ENCODE assay signal across 9 mouse cellular contexts in the genomic region with DNA sequence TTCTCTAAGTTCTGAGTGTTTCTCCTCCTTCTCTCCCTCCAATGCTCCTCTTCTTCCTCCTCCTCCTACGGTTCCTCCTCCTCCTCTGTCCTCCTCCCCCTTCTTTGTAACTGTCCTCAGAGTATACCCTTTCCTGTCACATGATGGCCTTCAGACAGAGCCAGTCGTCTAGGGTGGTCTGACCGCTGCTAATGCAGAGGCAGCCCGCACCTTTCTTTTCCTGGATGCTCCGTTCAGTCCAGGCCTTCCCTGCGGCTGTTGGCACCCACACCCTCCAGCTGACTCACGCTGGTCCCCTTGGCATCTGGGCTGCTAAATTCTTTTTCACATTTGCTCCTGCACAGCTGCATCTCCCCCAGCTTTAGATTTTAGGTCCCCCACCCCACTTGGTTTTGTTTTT. TPM values are rescaled to one million over a fixed set of nuclear protein-coding genes. Genes with fewer than 3 reads are reported as not detected.
DNase-seq lines count a peak whose midpoint lies in the region; ATAC-seq and TF ChIP-seq lines count a peak whose summit lies in the region.
"Had no signal": no experiment of that assay in that cellular context is flagged by ENCODE, and none has a peak within 500 bp of the region (broad histone marks: within the 10 kb centered on the region; RNA-seq: fewer than 3 reads in every experiment).

No protein-coding gene starts in this region.

- no peak for ATAC-seq in G1E (ENCODE audit: extremely low read depth, insufficient number of reproducible peaks, low FRiP score, poor library complexity, severe bottlenecking)
- ATAC-seq in forebrain, postnatal 0 days = no peak
- no peak for ATAC-seq in intestine, embryonic 14.5 days (replicated peaks; ENCODE audit: low FRiP score, low TSS enrichment, low read depth)
- ATAC-seq in midbrain, embryonic 11.5 days (ENCODE audit: low FRiP score) = 0 out of 2 replicates have a peak, but pooled peaks have one; percentile 24

- H3K9ac ChIP-seq in forebrain, postnatal 0 days = no peak overlapping the region
- no peak overlapping the region; the same call in 1 of the 2 replicates for H3K9ac ChIP-seq in intestine, embryonic 14.5 days (ENCODE audit: low read length)
- peak overlapping the region; percentile 49 for H3K9ac ChIP-seq in midbrain, embryonic 11.5 days (ENCODE audit: low read length)

- peak overlapping the region; percentile 57; the same call in 1 of the 2 replicates for H3K27ac ChIP-seq in forebrain, postnatal 0 days (ENCODE audit: low read depth, low read length)
- H3K27ac ChIP-seq in intestine, embryonic 14.5 days (ENCODE audit: low read depth) = peak overlapping the region; percentile 78
- H3K27ac ChIP-seq in midbrain, embryonic 11.5 days (ENCODE audit: low read depth, low read length) = peak overlapping the region; percentile 35; the same call in 1 of the 2 replicates

- peaks cover 12% of the 10 kb centered on the region for H3K27me3 ChIP-seq in G1E (ENCODE audit: insufficient read depth, low read length)
- no peaks in the 10 kb centered on the region for H3K27me3 ChIP-seq in forebrain, postnatal 0 days (ENCODE audit: insufficient read depth, low read length)
- H3K27me3 ChIP-seq in intestine, embryonic 14.5 days (replicated peaks; ENCODE audit: control insufficient read depth, insufficient read depth, low read length) = no peaks in the 10 kb centered on the region
- H3K27me3 ChIP-seq in midbrain, embryonic 11.5 days (ENCODE audit: control insufficient read depth, insufficient read depth, low read length) = no peaks in the 10 kb centered on the region

- no peak for TF ChIP-seq CTCF in G1E (IDR thresholded peaks at IDR 0.05; ENCODE audit: low read depth, low read length)
- TF ChIP-seq CTCF in forebrain, postnatal 0 days (IDR thresholded peaks at IDR 0.05; ENCODE audit: low read depth) = no peak

- peaks cover 81% of the 10 kb centered on the region for H3K4me1 ChIP-seq in G1E (ENCODE audit: insufficient read depth, low read depth, low read length)
- peaks cover 6% of the 10 kb centered on the region; the same call in 1 of the 2 replicates for H3K4me1 ChIP-seq in forebrain, postnatal 0 days (ENCODE audit: insufficient read depth)
- peaks cover 12% of the 10 kb centered on the region for H3K4me1 ChIP-seq in intestine, embryonic 14.5 days (replicated peaks; ENCODE audit: control insufficient read depth, insufficient read depth, low read length)
- H3K4me1 ChIP-seq in midbrain, embryonic 11.5 days (ENCODE audit: control insufficient read depth, insufficient read depth, low read length) = peaks cover 16% of the 10 kb centered on the region

- H3K9me3 ChIP-seq in G1E (replicated peaks) = no peaks in the 10 kb centered on the region
- no peaks in the 10 kb centered on the region for H3K9me3 ChIP-seq in forebrain, postnatal 0 days (ENCODE audit: low read length)
- no peaks in the 10 kb centered on the region for H3K9me3 ChIP-seq in intestine, embryonic 14.5 days (ENCODE audit: control insufficient read depth, low read length)
- no peaks in the 10 kb centered on the region for H3K9me3 ChIP-seq in midbrain, embryonic 11.5 days (ENCODE audit: control insufficient read depth, low read length)

- no peak overlapping the region for H3K4me2 ChIP-seq in forebrain, postnatal 0 days (ENCODE audit: low read depth)
- H3K4me2 ChIP-seq in intestine, embryonic 14.5 days (ENCODE audit: low read length) = 0 out of 2 replicates have a peak overlapping the region, but pooled peaks have one; percentile 5
- peak overlapping the region; percentile 20; the same call in 1 of the 2 replicates for H3K4me2 ChIP-seq in midbrain, embryonic 11.5 days

- no peak for DNase-seq in G1E (ENCODE audit: low spot score)
- peak; percentile 54 for DNase-seq in adrenal gland, postnatal 10 days
- no peak for DNase-seq in forebrain, postnatal 0 days
- no peak for DNase-seq in intestine, embryonic 14.5 days (ENCODE audit: low spot score)
- peak; percentile 90 for DNase-seq in midbrain, embryonic 11.5 days (ENCODE audit: low spot score, missing footprints)
- no peak for DNase-seq in thymus, postnatal 0 days (ENCODE audit: low spot score)
- no peak for DNase-seq in cerebellum, postnatal 36 days
- no peak for DNase-seq in right cerebral cortex, postnatal 14 days

- 13% methylated on average over 7 of the region's 7 CpGs for WGBS in forebrain, postnatal 0 days
- 31% methylated on average over 7 of the region's 7 CpGs for WGBS in intestine, embryonic 14.5 days
- 46% methylated on average over 7 of the region's 7 CpGs for WGBS in midbrain, embryonic 11.5 days

- peak overlapping the region; percentile 59; the same call in 1 of the 2 replicates for H3K4me3 ChIP-seq in G1E (ENCODE audit: low read depth, low read length)
- no peak overlapping the region for H3K4me3 ChIP-seq in forebrain, postnatal 0 days (ENCODE audit: low read depth, low read length)
- H3K4me3 ChIP-seq in intestine, embryonic 14.5 days (ENCODE audit: low read depth, low read length) = no peak overlapping the region
- no peak overlapping the region for H3K4me3 ChIP-seq in midbrain, embryonic 11.5 days (ENCODE audit: low read depth, low read length)

- no peaks in the 10 kb centered on the region for H3K36me3 ChIP-seq in G1E (replicated peaks)
- H3K36me3 ChIP-seq in forebrain, postnatal 0 days (ENCODE audit: insufficient read depth) = no peaks in the 10 kb centered on the region
- H3K36me3 ChIP-seq in intestine, embryonic 14.5 days (ENCODE audit: control insufficient read depth, insufficient read depth, low read length) = no peaks in the 10 kb centered on the region
- H3K36me3 ChIP-seq in midbrain, embryonic 11.5 days (ENCODE audit: control insufficient read depth, insufficient read depth, low read length) = no peaks in the 10 kb centered on the region

RNA-seq across cellular contexts. Expression of a gene that starts 9.8 kb away (rescaled TPM):
- total RNA-seq in G1E (2014; fragmentation: Nextera tagmentation) (not detected in 2 replicates), G1E (2017) (0.16 TPM in 1 of 2 replicates, not detected in the other)
- polyA plus RNA-seq in G1E (2012) = not detected in 2 replicates
- not detected for total RNA-seq in adrenal gland, postnatal 10 days (2021)
- not detected in 2 replicates for total RNA-seq in forebrain, postnatal 0 days (2014; rRNA removed)
- not detected in 2 replicates for polyA plus RNA-seq in forebrain, postnatal 0 days (2015; fragmentation: Nextera tagmentation; extraction: Ambion mirVana)
- not detected in 2 replicates for polyA plus RNA-seq in intestine, embryonic 14.5 days (2014; fragmentation: Nextera tagmentation; extraction: Ambion mirVana)
- not detected in 2 replicates for polyA plus RNA-seq in midbrain, embryonic 11.5 days (2014; fragmentation: Nextera tagmentation; extraction: Ambion mirVana)
- 0.20 TPM in 1 of 2 replicates, not detected in the other for polyA plus RNA-seq in thymus, postnatal 0 days (2015; fragmentation: Nextera tagmentation; extraction: Ambion mirVana)
- polyA plus RNA-seq: gonadal fat pad, adult 2 months had no signal

RNA-seq across cellular contexts. Expression of a gene that starts 33.0 kb away (rescaled TPM):
- 78.0 and 84.6 TPM in 2 replicates for total RNA-seq in G1E (2014; fragmentation: Nextera tagmentation)
- total RNA-seq in G1E (2017) = 25.7 and 27.0 TPM in 2 replicates
- 7.1 and 7.8 TPM in 2 replicates for polyA plus RNA-seq in G1E (2012)
- 10 to 100 TPM; 41.3 to 62.7 TPM for total RNA-seq in adrenal gland, postnatal 10 days (2021)
- 61.1 and 72.6 TPM in 2 replicates for total RNA-seq in forebrain, postnatal 0 days (2014; rRNA removed)
- polyA plus RNA-seq in forebrain, postnatal 0 days (2015; fragmentation: Nextera tagmentation; extraction: Ambion mirVana) = 4.3 and 5.5 TPM in 2 replicates
- polyA plus RNA-seq in intestine, embryonic 14.5 days (2014; fragmentation: Nextera tagmentation; extraction: Ambion mirVana) = 10.0 and 10.9 TPM in 2 replicates
- 10.0 and 10.4 TPM in 2 replicates for polyA plus RNA-seq in midbrain, embryonic 11.5 days (2014; fragmentation: Nextera tagmentation; extraction: Ambion mirVana)
- 3.3 and 4.7 TPM in 2 replicates for polyA plus RNA-seq in thymus, postnatal 0 days (2015; fragmentation: Nextera tagmentation; extraction: Ambion mirVana)

RNA-seq across cellular contexts. Expression of a gene that starts 52.0 kb away (rescaled TPM):
- total RNA-seq in G1E (2014; fragmentation: Nextera tagmentation) (284 and 345 TPM in 2 replicates), G1E (2017) (148 and 158 TPM in 2 replicates)
- 66.7 and 80.0 TPM in 2 replicates for polyA plus RNA-seq in G1E (2012)
- 10 to 100 TPM; 50.3 to 68.1 TPM for total RNA-seq in adrenal gland, postnatal 10 days (2021)
- 238 and 277 TPM in 2 replicates for total RNA-seq in forebrain, postnatal 0 days (2014; rRNA removed)
- 157 and 215 TPM in 2 replicates for polyA plus RNA-seq in forebrain, postnatal 0 days (2015; fragmentation: Nextera tagmentation; extraction: Ambion mirVana)
- polyA plus RNA-seq in intestine, embryonic 14.5 days (2014; fragmentation: Nextera tagmentation; extraction: Ambion mirVana) = 282 and 315 TPM in 2 replicates
- 425 and 498 TPM in 2 replicates for polyA plus RNA-seq in midbrain, embryonic 11.5 days (2014; fragmentation: Nextera tagmentation; extraction: Ambion mirVana)
- polyA plus RNA-seq in thymus, postnatal 0 days (2015; fragmentation: Nextera tagmentation; extraction: Ambion mirVana) = 116 and 122 TPM in 2 replicates

Comparison
In these comparisons a context has a peak if more than half of its experiments do, and no peak if none do; other contexts are left out.
1. DNase-seq: peak in adrenal gland, postnatal 10 days (single experiment) and midbrain, embryonic 11.5 days (single experiment); none in G1E (single experiment), forebrain, postnatal 0 days (single experiment), intestine, embryonic 14.5 days (single experiment), thymus, postnatal 0 days (single experiment), cerebellum, postnatal 36 days (0 of 2) and right cerebral cortex, postnatal 14 days (single experiment).
2. Peak in every context shown above with its lines, with median percentiles within 50 percentile points of each other: H3K27ac ChIP-seq.